Mouse (Mus musculus): ENCODE measurements around the gene Klhl2.

DNA sequence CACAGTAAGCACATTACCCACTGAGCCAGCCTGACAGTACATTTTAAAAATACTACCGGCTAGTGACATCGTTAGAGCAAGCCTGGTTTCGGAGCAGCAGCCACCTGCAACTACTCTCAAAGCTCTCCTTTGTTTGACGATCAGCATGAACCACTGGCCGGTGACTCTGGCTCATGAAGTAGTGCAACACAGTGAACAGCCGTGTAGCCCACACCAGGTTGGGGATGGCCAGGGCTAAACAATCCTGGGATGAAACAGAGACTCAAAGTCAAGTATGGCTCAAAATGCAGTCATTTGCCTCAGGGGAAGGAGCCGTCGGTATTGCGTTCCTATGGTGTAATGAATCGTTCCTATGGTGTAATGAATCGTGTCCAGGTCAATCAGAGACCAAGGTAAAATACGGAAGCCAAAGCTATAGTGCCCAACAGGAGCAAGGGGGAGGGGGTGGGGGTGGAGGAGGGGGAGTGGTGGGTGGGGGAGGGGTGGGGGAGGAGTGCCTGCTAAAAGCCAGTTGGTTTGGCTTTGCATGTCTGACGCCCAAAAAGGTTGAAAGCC, 17.2 kb downstream of the Klhl2 start:
- TF ChIP-seq GATA1 (IDR thresholded peaks at IDR 0.05; ENCODE audit: low read length) (no peak), TAL1 (IDR thresholded peaks at IDR 0.05; ENCODE audit: low read length) (no peak)

All from erythroblast, embryonic 14.5 days (primary cell).